Mouse (Mus musculus) stomach, postnatal 0 days (tissue): Measurements from ENCODE around the gene Hpn. TPM values are rescaled to one million over a fixed set of nuclear protein-coding genes. Genes with fewer than 3 reads are reported as not detected.

Source experiments
- ATAC-seq: fragments of 200-750 bp; cut with Nextera tagmentation; 2 replicates; pipeline ENCODE4 v1.8.0; 2017; ENCODE audit not compliant: low FRiP score, low TSS enrichment
- DNase-seq: peaks from one replicate; pipeline ENCODE4 v3.0.0-alpha.2; 2016; ENCODE audit warnings: low spot score
- H3K27ac ChIP-seq: fragments of 300-500 bp; sonication (generic); replicated peaks from 2 replicates; pipeline ENCODE4 v1.5.1; 2014; ENCODE audit warnings: mild to moderate bottlenecking, control low read depth
- H3K27me3 ChIP-seq: fragments of 300-500 bp; sonication (generic); 2 replicates; pipeline ENCODE4 v1.6.1; 2014; ENCODE audit warnings: low read length; ENCODE audit not compliant: control insufficient read depth, insufficient read depth
- H3K36me3 ChIP-seq: fragments of 300-500 bp; sonication (generic); 2 replicates; pipeline ENCODE4 v1.6.1; 2014; ENCODE audit warnings: low read length, mixed read lengths; ENCODE audit not compliant: control insufficient read depth, insufficient read depth
- H3K4me1 ChIP-seq: fragments of 300-500 bp; sonication (generic); replicated peaks from 2 replicates; pipeline ENCODE4 v1.6.1; 2014; ENCODE audit warnings: antibody characterized with exemption; ENCODE audit not compliant: control insufficient read depth, insufficient read depth
- H3K4me2 ChIP-seq: fragments of 300-500 bp; sonication (generic); replicated peaks from 2 replicates; pipeline ENCODE4 v1.6.1; 2014; ENCODE audit warnings: low read depth, mild to moderate bottlenecking, control low read depth, moderate library complexity
- H3K4me3 ChIP-seq: fragments of 300-500 bp; sonication (generic); 2 replicates; pipeline ENCODE4 v1.5.1; 2014; ENCODE audit warnings: low read depth, low read length, control low read depth
- H3K9ac ChIP-seq: fragments of 300-500 bp; sonication (generic); 2 replicates; pipeline ENCODE4 v1.6.1; 2014; ENCODE audit warnings: mild to moderate bottlenecking, low read length, control low read depth, mixed read lengths
- H3K9me3 ChIP-seq: fragments of 300-500 bp; sonication (generic); 2 replicates; pipeline ENCODE4 v1.6.1; 2016; ENCODE audit warnings: low read length; ENCODE audit not compliant: control insufficient read depth
- CTCF ChIP-seq: IDR thresholded peaks from 2 replicates; pipeline ENCODE4 v1.5.1; 2016; ENCODE audit warnings: antibody characterized with exemption, low read depth, mild to moderate bottlenecking, moderate library complexity
- EP300 ChIP-seq: optimal IDR thresholded peaks from 2 replicates; pipeline ENCODE3; 2016; ENCODE audit warnings: antibody characterized with exemption
- WGBS: fragments of 180-500 bp; shearing (Covaris S2); extraction: QIAGEN DNeasy Blood & Tissue Kit; methylation state at CpG from one replicate; pipeline ENCODE4 v1.1.7; 2014; 5-methylcytosine and 5-hydroxymethylcytosine counted together
- polyA plus RNA-seq: library from polyadenylated mRNA; unstranded; fragments of >200 nt; fragmentation: Nextera tagmentation; extraction: Ambion mirVana; gene quantifications from 2 replicates; pipeline ENCODE4 v1.2.1, GENCODE M21; 2015

Gene Hpn
- polyA plus RNA-seq, 1 experiment from 2014 or later, result 17.9 TPM

- DNase-seq, result no peak
- Histone ChIP-seq H3K36me3 (peaks cover 11% of the 10 kb centered on the region), H3K4me3 (peak overlapping the region; percentile 65), H3K4me2 (peak overlapping the region; percentile 98), H3K27ac (no peak overlapping the region), H3K9ac (peak overlapping the region; percentile 63), H3K27me3 (no peaks in the 10 kb centered on the region), H3K9me3 (no peaks in the 10 kb centered on the region), H3K4me1 (no peaks in the 10 kb centered on the region)
- under 1% methylated on average over 45 of the region's 53 CpGs for WGBS
- TF ChIP-seq CTCF (no peak), EP300 (no peak)
- ATAC-seq, result peak; percentile 9; the same call in 1 of the 2 replicates
These were observed 11.2 kb upstream of the Hpn start for GRCm38 (mm10) chr7:31126211-31126751.

DNA sequence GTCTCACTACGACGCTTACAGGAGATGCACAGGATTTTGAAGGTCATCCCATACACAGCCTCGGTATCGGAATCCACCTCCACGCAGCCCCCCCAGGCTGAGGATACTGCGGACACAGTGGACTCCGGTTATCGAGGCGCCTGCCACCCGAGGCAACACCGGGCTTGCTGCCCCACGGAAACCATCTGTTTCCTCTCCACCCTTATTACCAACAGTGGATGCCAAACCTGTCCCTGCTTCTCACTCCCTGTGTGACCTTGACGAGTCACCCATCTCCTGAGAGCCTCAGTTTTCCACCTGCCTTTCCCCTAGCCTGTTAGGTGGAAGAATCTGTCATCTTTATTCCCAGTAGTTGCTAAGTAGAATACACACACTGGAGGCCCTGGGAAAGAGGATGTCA, 10.0 kb upstream of the Hpn start:
- H3K9ac ChIP-seq, result no peak overlapping the region

GRCm38 (mm10) chr7:31124381-31124780, 9.3 kb upstream of the Hpn start:
- Histone ChIP-seq H3K9me3 (no peaks in the 10 kb centered on the region), H3K9ac (no peak overlapping the region), H3K4me2 (no peak overlapping the region), H3K4me3 (no peak overlapping the region), H3K36me3 (peaks cover 3% of the 10 kb centered on the region; the same call in 1 of the 2 replicates), H3K27ac (no peak overlapping the region), H3K4me1 (no peaks in the 10 kb centered on the region), H3K27me3 (no peaks in the 10 kb centered on the region)
- DNase-seq, result no peak
- no peak for ATAC-seq
- 81% methylated on average over 5 of the region's 5 CpGs for WGBS
- TF ChIP-seq EP300 (no peak), CTCF (no peak)

More for the DNA sequence above, 10.0 kb upstream of the Hpn start:
- 79% methylated on average over 13 of the region's 13 CpGs for WGBS
- ATAC-seq, result no peak
- no peaks in the 10 kb centered on the region for H3K27me3 ChIP-seq
- no peak overlapping the region for H3K4me2 ChIP-seq
- H3K9me3 ChIP-seq, result no peaks in the 10 kb centered on the region
- peaks cover 8% of the 10 kb centered on the region for H3K36me3 ChIP-seq
- no peak for DNase-seq
- no peak overlapping the region for H3K27ac ChIP-seq
- H3K4me3 ChIP-seq, result no peak overlapping the region
- H3K4me1 ChIP-seq, result no peaks in the 10 kb centered on the region
- no peak for TF ChIP-seq CTCF
- no peak for TF ChIP-seq EP300

GRCm38 (mm10) chr7:31123697-31124096, 8.6 kb upstream of the Hpn start:
- DNase-seq, result no peak
- Histone ChIP-seq H3K4me1 (no peaks in the 10 kb centered on the region), H3K27ac (no peak overlapping the region), H3K4me2 (no peak overlapping the region), H3K9ac (no peak overlapping the region), H3K4me3 (no peak overlapping the region), H3K9me3 (no peaks in the 10 kb centered on the region), H3K36me3 (no peaks in the 10 kb centered on the region), H3K27me3 (no peaks in the 10 kb centered on the region)
- TF ChIP-seq EP300 (no peak), CTCF (no peak)
- ATAC-seq, result no peak
- whole genome bisulfite sequencing, result 79% methylated on average over 3 of the region's 3 CpGs

GRCm38 (mm10) chr7:31122641-31123631, 7.8 kb upstream of the Hpn start:
- H3K9ac ChIP-seq, result no peak overlapping the region
- DNase-seq, result no peak
- ATAC-seq, result no peak
- no peaks in the 10 kb centered on the region for H3K36me3 ChIP-seq
- no peak overlapping the region for H3K27ac ChIP-seq
- H3K27me3 ChIP-seq, result no peaks in the 10 kb centered on the region
- WGBS, result 90% methylated on average over 16 of the region's 16 CpGs
- no peak overlapping the region for H3K4me3 ChIP-seq
- H3K9me3 ChIP-seq, result no peaks in the 10 kb centered on the region
- TF ChIP-seq CTCF (no peak), EP300 (no peak)
- H3K4me1 ChIP-seq, result no peaks in the 10 kb centered on the region
- no peak overlapping the region for H3K4me2 ChIP-seq

DNA sequence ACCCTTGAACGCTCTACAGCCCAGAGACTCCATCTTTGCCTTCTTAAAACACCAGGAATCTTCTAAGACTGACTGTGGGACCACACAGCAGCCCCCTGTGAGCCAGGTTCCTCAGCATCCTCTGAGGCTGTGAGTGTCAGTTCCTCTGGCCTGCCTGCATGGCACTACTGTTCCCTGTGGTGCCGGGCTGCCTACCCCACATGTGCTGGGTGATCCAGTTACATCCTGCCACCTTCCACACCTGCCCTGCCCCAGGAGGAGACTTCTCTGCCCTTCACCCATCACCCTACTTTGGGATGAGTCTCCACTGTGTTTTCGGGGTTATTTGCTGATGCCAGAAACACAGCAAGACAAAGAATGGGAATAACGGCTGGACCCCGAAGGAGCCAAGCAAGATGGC, 4.5 kb upstream of the Hpn start:
- WGBS, result 85% methylated on average over 5 of the region's 5 CpGs
- no peaks in the 10 kb centered on the region for H3K27me3 ChIP-seq
- H3K4me3 ChIP-seq, result no peak overlapping the region
- TF ChIP-seq CTCF, result no peak
- TF ChIP-seq EP300, result no peak
- no peak for ATAC-seq
- H3K9ac ChIP-seq, result no peak overlapping the region
- H3K36me3 ChIP-seq, result no peaks in the 10 kb centered on the region
- DNase-seq, result no peak
- peaks cover 3% of the 10 kb centered on the region for H3K4me1 ChIP-seq
- H3K9me3 ChIP-seq, result no peaks in the 10 kb centered on the region
- H3K27ac ChIP-seq, result no peak overlapping the region
- H3K4me2 ChIP-seq, result no peak overlapping the region
